Mouse (Mus musculus) kidney, adult 2 months (tissue): ENCODE measurements at regions not wholly inside any gene's neighbourhood (a gene's known extent, or its start where the extent isn't known, plus 50 kb on each side); places are given as distances from the start of the nearest gene placed in this dataset.
A peak's percentile ranks its signal among the peaks of the same experiment; 100 is the strongest.

Experiments used
- DNase-seq: peaks from one replicate; pipeline ENCODE4 v3.0.0; 2021
- H3K27ac ChIP-seq: fragments of 200-500 bp; 2 replicates; pipeline ENCODE4 v1.5.1; 2012; ENCODE audit warnings: low read depth, low read length, control low read depth, inconsistent platforms; ENCODE audit not compliant: insufficient read depth
- H3K27me3 ChIP-seq: fragments of 200-500 bp; replicated peaks from 2 replicates; pipeline ENCODE4 v1.6.1; 2012; ENCODE audit warnings: mild to moderate bottlenecking, moderate library complexity, low read length, inconsistent platforms; ENCODE audit not compliant: control insufficient read depth, insufficient read depth
- H3K36me3 ChIP-seq: fragments of 200-500 bp; 2 replicates; pipeline ENCODE4 v1.6.1; 2012; ENCODE audit warnings: mild to moderate bottlenecking, moderate library complexity, low read length, inconsistent platforms; ENCODE audit not compliant: control insufficient read depth, insufficient read depth
- H3K4me1 ChIP-seq: fragments of 200-500 bp; 2 replicates; pipeline ENCODE4 v1.6.1; 2011; ENCODE audit warnings: low read length; ENCODE audit not compliant: control insufficient read depth, insufficient read depth
- H3K4me3 ChIP-seq: fragments of 200-500 bp; 2 replicates; pipeline ENCODE4 v1.5.1; 2011; ENCODE audit warnings: mild to moderate bottlenecking, low read depth, low read length, control low read depth; ENCODE audit not compliant: insufficient read depth
- CTCF ChIP-seq: fragments of 200-500 bp; conservative IDR thresholded peaks from 2 replicates; pipeline ENCODE4 v1.5.1; 2011; ENCODE audit warnings: low read depth, mild to moderate bottlenecking, control low read depth, low read length, moderate library complexity, mixed read lengths; ENCODE audit not compliant: insufficient read depth, insufficient read length
- POLR2A ChIP-seq: fragments of 200-500 bp; IDR thresholded peaks from one replicate; pipeline ENCODE4 v1.6.1; 2011; ENCODE audit warnings: low read depth, low read length, control low read depth
- WGBS: fragments of 180-500 bp; shearing (Covaris S2); methylation state at CpG from one replicate; pipeline ENCODE4 v1.1.7; 2018; 5-methylcytosine and 5-hydroxymethylcytosine counted together

GRCm38 (mm10) chr11:45241671-45242070 lies 610.2 kb upstream of the Clint1 start:
- no peaks in the 10 kb centered on the region for H3K4me1 ChIP-seq
- H3K27me3 ChIP-seq: no peaks in the 10 kb centered on the region
- WGBS: 75% methylated on average over 10 of the region's 10 CpGs
- H3K27ac ChIP-seq: no peak overlapping the region
- TF ChIP-seq POLR2A (no peak), CTCF (no peak)
- no peaks in the 10 kb centered on the region for H3K36me3 ChIP-seq
- no peak overlapping the region for H3K4me3 ChIP-seq
- DNase-seq: peak; percentile 5

- no peaks in the 10 kb centered on the region for H3K27me3 ChIP-seq
- H3K4me1 ChIP-seq: no peaks in the 10 kb centered on the region
- H3K27ac ChIP-seq: no peak overlapping the region
- no peak for DNase-seq
- no peak overlapping the region for H3K4me3 ChIP-seq
- no peaks in the 10 kb centered on the region for H3K36me3 ChIP-seq
- TF ChIP-seq CTCF: no peak
- TF ChIP-seq POLR2A: no peak
- 83% methylated on average over 2 of the region's 2 CpGs for WGBS
Measured at GRCm38 (mm10) chr11:45244796-45245195, 607.1 kb upstream of the Clint1 start.

- no peaks in the 10 kb centered on the region for H3K27me3 ChIP-seq
- no peaks in the 10 kb centered on the region for H3K4me1 ChIP-seq
- H3K27ac ChIP-seq: no peak overlapping the region
- DNase-seq: no peak
- TF ChIP-seq CTCF (no peak), POLR2A (no peak)
- H3K36me3 ChIP-seq: no peaks in the 10 kb centered on the region
- no peak overlapping the region for H3K4me3 ChIP-seq
Measured at GRCm38 (mm10) chr11:45256019-45256418, 595.8 kb upstream of the Clint1 start.

- H3K27ac ChIP-seq: no peak overlapping the region
- no peaks in the 10 kb centered on the region for H3K27me3 ChIP-seq
- no peaks in the 10 kb centered on the region for H3K4me1 ChIP-seq
- no peak for DNase-seq
- TF ChIP-seq POLR2A (no peak), CTCF (no peak)
- WGBS: 85% methylated on average over 7 of the region's 7 CpGs
- no peaks in the 10 kb centered on the region for H3K36me3 ChIP-seq
- no peak overlapping the region for H3K4me3 ChIP-seq
Measured at GRCm38 (mm10) chr11:45262198-45262597, 589.7 kb upstream of the Clint1 start.

- Histone ChIP-seq H3K36me3 (no peaks in the 10 kb centered on the region), H3K4me1 (no peaks in the 10 kb centered on the region), H3K27ac (no peak overlapping the region), H3K4me3 (no peak overlapping the region), H3K27me3 (no peaks in the 10 kb centered on the region)
- no peak for DNase-seq
- no peak for TF ChIP-seq POLR2A
- no peak for TF ChIP-seq CTCF
- WGBS: 87% methylated on average over 3 of the region's 3 CpGs
Measured at GRCm38 (mm10) chr11:45264001-45264400, 587.9 kb upstream of the Clint1 start.

- peak; percentile 4 for DNase-seq
- TF ChIP-seq CTCF (no peak), POLR2A (no peak)
- Histone ChIP-seq H3K4me1 (no peaks in the 10 kb centered on the region), H3K27ac (no peak overlapping the region), H3K27me3 (no peaks in the 10 kb centered on the region; the same call in 1 of the 2 replicates), H3K4me3 (no peak overlapping the region), H3K36me3 (no peaks in the 10 kb centered on the region)
- WGBS: 68% methylated on average over 17 of the region's 17 CpGs
Measured at GRCm38 (mm10) chr11:45265171-45265988, 586.5 kb upstream of the Clint1 start.

- Histone ChIP-seq H3K27me3 (no peaks in the 10 kb centered on the region; the same call in none of the 2 replicates), H3K36me3 (no peaks in the 10 kb centered on the region), H3K4me3 (no peak overlapping the region), H3K4me1 (no peaks in the 10 kb centered on the region), H3K27ac (no peak overlapping the region)
- TF ChIP-seq CTCF (no peak), POLR2A (no peak)
- no peak for DNase-seq
- WGBS: 71% methylated on average over 4 of the region's 4 CpGs
Measured at GRCm38 (mm10) chr11:45265989-45266302, 585.9 kb upstream of the Clint1 start.
